Mouse (Mus musculus) colon, adult 2 months (tissue): ENCODE data around the gene Oxtr. TPM values are rescaled to one million over a fixed set of nuclear protein-coding genes. Genes with fewer than 3 reads are reported as not detected.

Experiments used
- polyA plus RNA-seq: library from polyadenylated mRNA; depleted of rRNA; stranded (reverse); fragments of >200 nt; gene quantifications from 2 replicates; pipeline ENCODE4 v1.2.3, GENCODE M21; 2012; rRNA removed

The Oxtr gene
- polyA plus RNA-seq, result 0.45 and 0.60 TPM in 2 replicates

DNA sequence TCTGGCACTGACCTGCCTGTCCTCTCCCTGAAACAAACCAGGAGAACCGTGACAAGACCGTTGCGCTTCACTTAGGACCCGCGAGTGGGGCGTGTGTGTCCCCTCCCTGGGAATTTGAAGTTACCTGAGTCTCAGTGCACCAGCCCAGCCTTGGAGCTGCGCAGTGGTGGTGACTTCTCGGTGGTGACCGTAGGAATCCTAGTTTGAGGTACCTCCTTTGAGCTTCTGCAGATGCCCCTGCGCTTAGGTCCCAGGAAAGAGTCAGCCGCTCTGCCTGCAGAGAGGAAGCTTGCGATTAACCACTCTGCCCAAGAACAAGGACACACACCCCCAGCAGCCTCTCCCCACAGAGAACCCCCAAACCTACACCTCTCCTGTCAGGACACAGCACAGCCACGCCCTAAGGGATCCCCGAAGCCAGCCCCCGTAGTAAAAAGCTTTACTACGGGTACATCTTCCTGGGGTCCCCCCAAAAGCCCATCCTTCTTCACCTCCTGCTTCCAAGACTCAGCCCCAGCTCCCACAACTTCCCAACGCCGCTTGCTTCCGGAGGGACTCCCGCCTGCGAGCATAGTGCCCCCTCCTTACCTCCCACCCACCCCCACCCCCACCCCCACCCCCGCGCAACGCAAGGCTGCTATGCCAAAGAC, at the start of gene Oxtr:
Gene Oxtr (minus strand): TSS at position 34 of the 650 bp plus-strand sequence.

GRCm38 (mm10) chr6:112459341-112459749, 30.4 kb downstream of the Oxtr start, which contains the start of gene Cav3:
Gene Cav3 (plus strand): TSS chr6:112459505.

Other genes with a start within 250 kb of the Oxtr start
- 2.8 and 3.3 TPM in 2 replicates for gene Lmcd1, start 216.2 kb downstream of the Oxtr start, polyA plus RNA-seq
- gene Ssu2, start 101.9 kb downstream of the Oxtr start, polyA plus RNA-seq, result 5.2 and 5.8 TPM in 2 replicates
- 6.7 and 7.9 TPM in 2 replicates for gene Cav3, start 30.4 kb downstream of the Oxtr start, polyA plus RNA-seq
- 0.74 and 1.3 TPM in 2 replicates for gene Rad18, start 206.7 kb upstream of the Oxtr start, polyA plus RNA-seq